Mouse (Mus musculus) small intestine, adult 2 months (tissue): ENCODE measurements around the gene Cabp7.

Experiments used
- CTCF ChIP-seq: fragments of 200-500 bp; IDR thresholded peaks from 2 replicates; pipeline ENCODE4 v1.5.1; 2012; ENCODE audit warnings: low read depth, mild to moderate bottlenecking, control low read depth, inconsistent platforms, low read length, moderate library complexity, mixed read lengths; ENCODE audit not compliant: insufficient replicate concordance, insufficient read length; ENCODE audit errors: extremely low read depth
- POLR2A ChIP-seq: fragments of 200-500 bp; IDR thresholded peaks from 2 replicates; pipeline ENCODE4 v1.6.1; 2012; ENCODE audit warnings: low read depth, mild to moderate bottlenecking, control low read depth, inconsistent platforms, low read length, moderate library complexity

GRCm38 (mm10) chr11:4692162-4692561 lies 54.4 kb downstream of the Cabp7 start:
- TF ChIP-seq CTCF: no peak
- no peak for TF ChIP-seq POLR2A
